ENCODE assay signal across 8 mouse cellular contexts in the genomic region with DNA sequence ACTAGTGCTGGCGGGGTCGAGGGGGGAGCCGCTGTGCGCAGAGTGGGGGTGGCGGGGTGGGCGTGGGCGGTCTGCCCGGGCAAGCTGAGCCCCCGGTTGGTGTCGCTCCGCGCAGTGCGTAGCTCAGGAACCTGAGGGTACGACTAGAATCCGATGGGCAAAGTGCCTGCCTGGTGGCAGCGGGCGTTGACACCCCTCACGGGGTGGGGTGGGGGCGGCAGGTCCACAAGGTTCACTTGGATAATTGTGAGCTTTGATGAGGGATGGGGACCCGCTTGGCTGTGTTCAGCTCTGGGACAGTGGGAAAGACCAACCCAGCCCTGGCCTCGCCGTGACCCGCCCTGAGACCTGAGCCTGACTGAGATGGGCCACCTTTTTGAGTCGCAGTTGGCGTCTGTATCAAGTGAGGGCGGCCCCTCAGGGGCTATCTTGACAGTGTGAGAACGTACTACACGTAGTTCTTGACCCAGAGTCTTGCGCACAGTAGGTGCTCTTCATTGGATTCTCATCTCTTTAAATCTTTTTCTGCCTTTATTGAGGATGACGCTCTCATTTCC. TPM values are rescaled to one million over a fixed set of nuclear protein-coding genes. Genes with fewer than 3 reads are reported as not detected.
DNase-seq lines count a peak whose midpoint lies in the region; ATAC-seq and TF ChIP-seq lines count a peak whose summit lies in the region.

No protein-coding gene starts in this region.

- H3K9me3 ChIP-seq in E14TG2a.4 (ENCODE audit: low read length), result no peaks in the 10 kb centered on the region
- no peaks in the 10 kb centered on the region for H3K9me3 ChIP-seq in hindbrain, embryonic 11.5 days (ENCODE audit: control insufficient read depth, low read length)
- no peaks in the 10 kb centered on the region for H3K9me3 ChIP-seq in limb, embryonic 15.5 days
- H3K9me3 ChIP-seq in midbrain, postnatal 0 days (ENCODE audit: low read length), result no peaks in the 10 kb centered on the region

- H3K27me3 ChIP-seq in E14TG2a.4 (ENCODE audit: insufficient read depth, low read length), result peaks cover 55% of the 10 kb centered on the region
- no peaks in the 10 kb centered on the region for H3K27me3 ChIP-seq in hindbrain, embryonic 11.5 days (ENCODE audit: control insufficient read depth, insufficient read depth, low read length)
- no peaks in the 10 kb centered on the region for H3K27me3 ChIP-seq in limb, embryonic 15.5 days
- H3K27me3 ChIP-seq in midbrain, postnatal 0 days (ENCODE audit: insufficient read depth, low read length), result no peaks in the 10 kb centered on the region

- no peaks in the 10 kb centered on the region for H3K36me3 ChIP-seq in E14TG2a.4 (ENCODE audit: insufficient read depth, low read length)
- no peaks in the 10 kb centered on the region for H3K36me3 ChIP-seq in hindbrain, embryonic 11.5 days (ENCODE audit: control insufficient read depth, insufficient read depth, low read length)
- H3K36me3 ChIP-seq in limb, embryonic 15.5 days, result no peaks in the 10 kb centered on the region
- no peaks in the 10 kb centered on the region for H3K36me3 ChIP-seq in midbrain, postnatal 0 days (ENCODE audit: insufficient read depth, low read length)

- H3K4me2 ChIP-seq in hindbrain, embryonic 11.5 days (replicated peaks; ENCODE audit: low read depth, low read length), result peak overlapping the region; percentile 95
- H3K4me2 ChIP-seq in limb, embryonic 15.5 days, result peak overlapping the region; percentile 96
- peak overlapping the region; percentile 96 for H3K4me2 ChIP-seq in midbrain, postnatal 0 days (ENCODE audit: low read depth, low read length, poor library complexity, severe bottlenecking)

- TF ChIP-seq CTCF in E14TG2a.4 (conservative IDR thresholded peaks at IDR 0.05; ENCODE audit: low read length), result no peak
- no peak for TF ChIP-seq CTCF in midbrain, postnatal 0 days (IDR thresholded peaks at IDR 0.05)

- peak; percentile 28 to 31 for DNase-seq in B cell, adult 2 months
- peak; percentile 53 for DNase-seq in embryo, embryonic 11 days
- peak; percentile 60 for DNase-seq in hindbrain, embryonic 11.5 days (ENCODE audit: low spot score)
- peak; percentile 19 for DNase-seq in midbrain, postnatal 0 days (ENCODE audit: low spot score)
- no peak for DNase-seq in frontal cortex, postnatal 14 days (ENCODE audit: low spot score in 2 of 2)
- DNase-seq in right cerebral cortex, postnatal 25 days, result no peak

- no peak overlapping the region for H3K27ac ChIP-seq in hindbrain, embryonic 11.5 days (ENCODE audit: low read depth, low read length)
- H3K27ac ChIP-seq in limb, embryonic 15.5 days, result no peak overlapping the region; the same call in 1 of the 2 replicates
- 0 out of 2 replicates have a peak overlapping the region, but pooled peaks have one; percentile 4 for H3K27ac ChIP-seq in midbrain, postnatal 0 days (ENCODE audit: low read depth, low read length)

- peak overlapping the region; percentile 76 for H3K9ac ChIP-seq in hindbrain, embryonic 11.5 days (ENCODE audit: low read depth, low read length)
- peak overlapping the region; percentile 51 for H3K9ac ChIP-seq in limb, embryonic 15.5 days
- peak overlapping the region; percentile 66 for H3K9ac ChIP-seq in midbrain, postnatal 0 days (replicated peaks; ENCODE audit: low read length, poor library complexity, severe bottlenecking)

- peak overlapping the region; percentile 94 for H3K4me3 ChIP-seq in E14TG2a.4 (replicated peaks; ENCODE audit: low read length)
- H3K4me3 ChIP-seq in hindbrain, embryonic 11.5 days (ENCODE audit: low read depth, low read length), result peak overlapping the region; percentile 71
- peak overlapping the region; percentile 75 for H3K4me3 ChIP-seq in limb, embryonic 15.5 days
- H3K4me3 ChIP-seq in midbrain, postnatal 0 days (ENCODE audit: low read depth, low read length), result peak overlapping the region; percentile 62

- WGBS in hindbrain, embryonic 11.5 days, result 1% methylated on average over 30 of the region's 30 CpGs
- 0% methylated on average over 27 of the region's 30 CpGs for WGBS in limb, embryonic 15.5 days
- under 1% methylated on average over 28 of the region's 30 CpGs for WGBS in midbrain, postnatal 0 days

- peaks cover 44% of the 10 kb centered on the region for H3K4me1 ChIP-seq in E14TG2a.4 (replicated peaks; ENCODE audit: low read depth, low read length)
- peaks cover 3% of the 10 kb centered on the region; the same call in 1 of the 2 replicates for H3K4me1 ChIP-seq in hindbrain, embryonic 11.5 days (replicated peaks; ENCODE audit: control insufficient read depth, insufficient read depth, low read length)
- H3K4me1 ChIP-seq in limb, embryonic 15.5 days, result peaks cover 35% of the 10 kb centered on the region
- H3K4me1 ChIP-seq in midbrain, postnatal 0 days (ENCODE audit: insufficient read depth, low read length), result no peaks in the 10 kb centered on the region

- ATAC-seq in hindbrain, embryonic 11.5 days (ENCODE audit: low FRiP score), result peak; percentile 34
- 0 out of 2 replicates have a peak, but pooled peaks have one; percentile 0 for ATAC-seq in limb, embryonic 15.5 days (ENCODE audit: insufficient number of reproducible peaks, low FRiP score, low TSS enrichment, low read depth)
- ATAC-seq in midbrain, postnatal 0 days (ENCODE audit: low FRiP score), result peak; percentile 33

RNA-seq across cellular contexts. Expression of a gene that starts 0.7 kb away (rescaled TPM):
- 46.3 and 48.0 TPM in 2 replicates for polyA plus RNA-seq in hindbrain, embryonic 11.5 days (2014; fragmentation: Nextera tagmentation; extraction: Ambion mirVana)
- 39.1 and 44.0 TPM in 2 replicates for polyA plus RNA-seq in limb, embryonic 15.5 days (2015; fragmentation: Nextera tagmentation; extraction: Ambion mirVana)
- 75.0 and 94.0 TPM in 2 replicates for total RNA-seq in midbrain, postnatal 0 days (2014; rRNA removed)
- 139 and 149 TPM in 2 replicates for polyA plus RNA-seq in midbrain, postnatal 0 days (2015; fragmentation: Nextera tagmentation; extraction: Ambion mirVana)

Comparison
In these comparisons a context has a peak if more than half of its experiments do, and no peak if none do; other contexts are left out.
1. DNase-seq: peak in B cell, adult 2 months (2 of 2), embryo, embryonic 11 days (single experiment), hindbrain, embryonic 11.5 days (single experiment) and midbrain, postnatal 0 days (single experiment); none in frontal cortex, postnatal 14 days (0 of 2) and right cerebral cortex, postnatal 25 days (single experiment).
2. Peak in every context shown above with its lines, with median percentiles within 50 percentile points of each other: H3K4me3 ChIP-seq, ATAC-seq, H3K4me2 ChIP-seq and H3K9ac ChIP-seq.